ENCODE assay signal across 9 mouse cellular contexts in the genomic region with DNA sequence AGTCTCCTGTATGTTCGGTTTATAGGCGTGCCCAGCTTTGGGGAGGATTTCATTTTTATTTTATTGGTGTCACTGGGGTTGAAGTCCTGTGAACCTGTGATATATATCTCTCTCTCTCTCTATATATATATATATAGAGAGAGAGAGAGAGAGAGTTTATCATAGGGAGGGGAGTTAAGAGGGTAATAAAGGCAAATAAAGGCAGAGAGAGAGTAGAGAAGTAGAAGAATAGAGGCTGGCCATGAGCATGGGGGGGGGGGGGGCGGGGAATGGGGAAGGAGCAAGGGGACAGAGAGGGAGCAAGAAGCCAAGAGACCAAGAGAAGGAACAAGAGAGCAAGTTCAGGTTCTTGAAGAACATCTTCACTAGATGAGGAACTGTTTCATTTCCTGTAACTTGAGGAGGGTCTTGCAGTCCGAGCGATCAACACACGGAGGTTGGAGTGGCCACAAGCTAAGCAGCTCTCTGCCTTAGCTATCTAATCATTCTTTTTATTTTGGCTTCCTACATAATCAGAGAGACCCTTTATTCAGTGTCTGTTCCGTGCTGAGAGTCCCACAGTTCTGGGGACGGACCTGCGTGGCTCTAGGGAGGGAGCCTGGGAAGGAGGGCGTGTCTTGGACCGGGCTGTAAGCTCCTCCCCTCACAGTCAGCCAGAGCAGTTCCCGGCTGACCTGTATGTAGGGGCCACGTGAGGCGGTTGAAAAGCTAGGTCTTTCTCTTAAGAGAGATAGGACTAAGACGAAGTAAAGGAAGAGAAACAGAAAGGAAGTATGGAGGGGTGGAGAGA. TPM values are rescaled to one million over a fixed set of nuclear protein-coding genes. Genes with fewer than 3 reads are reported as not detected.
DNase-seq lines count a peak whose midpoint lies in the region; ATAC-seq and TF ChIP-seq lines count a peak whose summit lies in the region.
"Had no signal": no experiment of that assay in that cellular context is flagged by ENCODE, and none has a peak within 500 bp of the region (broad histone marks: within the 10 kb centered on the region; RNA-seq: fewer than 3 reads in every experiment).

No protein-coding gene starts in this region.

- H3K36me3 ChIP-seq in forebrain, embryonic 11.5 days (ENCODE audit: control insufficient read depth, insufficient read depth, low read length) = no peaks in the 10 kb centered on the region
- H3K36me3 ChIP-seq in limb, embryonic 10.5 days = no peaks in the 10 kb centered on the region
- H3K36me3 ChIP-seq in midbrain, embryonic 11.5 days (ENCODE audit: control insufficient read depth, insufficient read depth, low read length) = no peaks in the 10 kb centered on the region; the same call in 1 of the 2 replicates

- H3K27me3 ChIP-seq in cerebellum, adult 2 months (ENCODE audit: control insufficient read depth, insufficient read depth, low read length) = no peaks in the 10 kb centered on the region
- H3K27me3 ChIP-seq in forebrain, embryonic 11.5 days (ENCODE audit: control insufficient read depth, insufficient read depth, low read length) = no peaks in the 10 kb centered on the region
- peaks cover 17% of the 10 kb centered on the region for H3K27me3 ChIP-seq in limb, embryonic 10.5 days (ENCODE audit: low read depth, poor library complexity, severe bottlenecking)
- no peaks in the 10 kb centered on the region for H3K27me3 ChIP-seq in midbrain, embryonic 11.5 days (ENCODE audit: control insufficient read depth, insufficient read depth, low read length)

- peaks cover 7% of the 10 kb centered on the region; the same call in 1 of the 2 replicates for H3K4me1 ChIP-seq in cerebellum, adult 2 months (ENCODE audit: control insufficient read depth, insufficient read depth, low read length)
- H3K4me1 ChIP-seq in forebrain, embryonic 11.5 days (replicated peaks; ENCODE audit: control insufficient read depth, insufficient read depth, low read length) = 0 out of 2 replicates have a peak, but pooled peaks cover 2% of the 10 kb centered on the region
- peaks cover 12% of the 10 kb centered on the region for H3K4me1 ChIP-seq in limb, embryonic 10.5 days
- peaks cover 5% of the 10 kb centered on the region; the same call in 1 of the 2 replicates for H3K4me1 ChIP-seq in midbrain, embryonic 11.5 days (ENCODE audit: control insufficient read depth, insufficient read depth, low read length)

- peak overlapping the region; percentile 55 for H3K4me2 ChIP-seq in forebrain, embryonic 11.5 days (ENCODE audit: low read depth, low read length, severe bottlenecking)
- H3K4me2 ChIP-seq in midbrain, embryonic 11.5 days = peak overlapping the region; percentile 46

- H3K4me3 ChIP-seq in cerebellum, adult 2 months (replicated peaks; ENCODE audit: insufficient read depth, low read depth, low read length) = peak overlapping the region; percentile 27
- peak overlapping the region; percentile 28 for H3K4me3 ChIP-seq in forebrain, embryonic 11.5 days (ENCODE audit: low read depth, low read length)
- peak overlapping the region; percentile 55 for H3K4me3 ChIP-seq in limb, embryonic 10.5 days
- H3K4me3 ChIP-seq in midbrain, embryonic 11.5 days (ENCODE audit: low read depth, low read length) = peak overlapping the region; percentile 28

- ATAC-seq in forebrain, embryonic 11.5 days (replicated peaks; ENCODE audit: low FRiP score) = peak; percentile 80
- ATAC-seq in midbrain, embryonic 11.5 days (ENCODE audit: low FRiP score) = peak; percentile 80; the same call in 1 of the 2 replicates
- ATAC-seq in inflammation-experienced regulatory T-cells, adult 6 months = no peak

- intact Hi-C loops in heart, postnatal 36 days (cut with DNase I) = no loop called here

- WGBS in cerebellum, adult 2 months = 27% methylated on average over 14 of the region's 15 CpGs
- WGBS in forebrain, embryonic 11.5 days = 15% methylated on average over 14 of the region's 15 CpGs
- WGBS in limb, embryonic 10.5 days = 14% methylated on average over 14 of the region's 15 CpGs
- WGBS in midbrain, embryonic 11.5 days = 14% methylated on average over 14 of the region's 15 CpGs

- peak overlapping the region; percentile 41; the same call in 1 of the 2 replicates for H3K9ac ChIP-seq in forebrain, embryonic 11.5 days (ENCODE audit: low read length)
- peak overlapping the region; percentile 40 for H3K9ac ChIP-seq in midbrain, embryonic 11.5 days (ENCODE audit: low read length)

- no peak for TF ChIP-seq CTCF in cerebellum, adult 2 months (IDR thresholded peaks at IDR 0.05; ENCODE audit: borderline replicate concordance, insufficient read depth, low read depth, low read length)

- no peak for TF ChIP-seq POLR2A in cerebellum, adult 2 months (IDR thresholded peaks at IDR 0.05; ENCODE audit: borderline replicate concordance, insufficient read depth, low read length)

- DNase-seq in cerebellum, adult 2 months = no peak
- DNase-seq in cerebellum, adult 9-10 months = no peak
- peak; percentile 65 for DNase-seq in forebrain, embryonic 11.5 days (ENCODE audit: low spot score)
- DNase-seq in heart, postnatal 36 days = peak; percentile 43 to 54
- peak; percentile 62 for DNase-seq in limb, embryonic 10.5 days (ENCODE audit: low spot score)
- DNase-seq in midbrain, embryonic 11.5 days (ENCODE audit: low spot score, missing footprints) = peak; percentile 89
- peak; percentile 51 to 66 for DNase-seq in urinary bladder, postnatal 36 days (ENCODE audit: low spot score in 2 of 2)

- H3K27ac ChIP-seq in cerebellum, adult 2 months (ENCODE audit: insufficient read depth, low read length) = no peak overlapping the region
- H3K27ac ChIP-seq in forebrain, embryonic 11.5 days (ENCODE audit: low read depth, low read length) = no peak overlapping the region
- peak overlapping the region; percentile 51 for H3K27ac ChIP-seq in limb, embryonic 10.5 days
- H3K27ac ChIP-seq in midbrain, embryonic 11.5 days (ENCODE audit: low read depth, low read length) = no peak overlapping the region

- H3K9me3 ChIP-seq in forebrain, embryonic 11.5 days (ENCODE audit: control insufficient read depth, low read length) = no peaks in the 10 kb centered on the region
- no peaks in the 10 kb centered on the region for H3K9me3 ChIP-seq in limb, embryonic 10.5 days (replicated peaks)
- no peaks in the 10 kb centered on the region for H3K9me3 ChIP-seq in midbrain, embryonic 11.5 days (ENCODE audit: control insufficient read depth, low read length)

RNA-seq across cellular contexts. Expression of gene Gm47841, which starts 40.8 kb away (rescaled TPM):
- polyA plus RNA-seq in cerebellum, adult 2 months (2012; rRNA removed) = not detected in 2 replicates
- not detected in 2 replicates for polyA plus RNA-seq in forebrain, embryonic 11.5 days (2014; fragmentation: Nextera tagmentation; extraction: Ambion mirVana)
- total RNA-seq in heart, postnatal 36 days (2021) = not detected
- not detected in 2 replicates for polyA plus RNA-seq in limb, embryonic 10.5 days (2016; fragmentation: Nextera tagmentation; extraction: Ambion mirVana)
- not detected in 2 replicates for polyA plus RNA-seq in midbrain, embryonic 11.5 days (2014; fragmentation: Nextera tagmentation; extraction: Ambion mirVana)
- not detected for polyA plus RNA-seq in inflammation-experienced regulatory T-cells, adult 6 months (2017; shearing (Covaris generic))
- polyA plus RNA-seq: C2C12 had no signal

Comparison
In these comparisons a context has a peak if more than half of its experiments do, and no peak if none do; other contexts are left out.
1. DNase-seq: peak in forebrain, embryonic 11.5 days (single experiment), heart, postnatal 36 days (2 of 2), limb, embryonic 10.5 days (single experiment), midbrain, embryonic 11.5 days (single experiment) and urinary bladder, postnatal 36 days (2 of 2); none in cerebellum, adult 2 months (0 of 2) and cerebellum, adult 9-10 months (single experiment).
2. Peak in every context shown above with its lines, with median percentiles within 50 percentile points of each other: H3K4me3 ChIP-seq.